Mouse (Mus musculus) kidney, embryonic 16.5 days (tissue): Measurements from ENCODE around the gene Rogdi. TPM values are rescaled to one million over a fixed set of nuclear protein-coding genes. Genes with fewer than 3 reads are reported as not detected.

Experiments
- ATAC-seq: fragments of 200-750 bp; cut with Nextera tagmentation; 2 replicates; pipeline ENCODE4 v1.8.0; 2017; ENCODE audit warnings: moderate TSS enrichment; ENCODE audit not compliant: low FRiP score, low TSS enrichment
- H3K27ac ChIP-seq: fragments of 300-500 bp; sonication (generic); 2 replicates; pipeline ENCODE4 v1.5.1; 2014; ENCODE audit warnings: low read length
- H3K27me3 ChIP-seq: fragments of 300-500 bp; sonication (generic); 2 replicates; pipeline ENCODE4 v1.6.1; 2014; ENCODE audit warnings: low read length, control low read depth, mixed read lengths; ENCODE audit not compliant: insufficient read depth
- H3K36me3 ChIP-seq: fragments of 300-500 bp; sonication (generic); 2 replicates; pipeline ENCODE4 v1.6.1; 2014; ENCODE audit warnings: low read length, control low read depth, mixed read lengths; ENCODE audit not compliant: insufficient read depth
- H3K4me1 ChIP-seq: fragments of 300-500 bp; sonication (generic); 2 replicates; pipeline ENCODE4 v1.6.1; 2014; ENCODE audit warnings: low read length, control low read depth, mixed read lengths; ENCODE audit not compliant: insufficient read depth
- H3K4me2 ChIP-seq: fragments of 300-500 bp; sonication (generic); replicated peaks from 2 replicates; pipeline ENCODE4 v1.6.1; 2014; ENCODE audit warnings: low read depth, low read length
- H3K4me3 ChIP-seq: fragments of 300-500 bp; sonication (generic); 2 replicates; pipeline ENCODE4 v1.5.1; 2014; ENCODE audit warnings: mild to moderate bottlenecking, low read length
- H3K9ac ChIP-seq: fragments of 300-500 bp; sonication (generic); replicated peaks from 2 replicates; pipeline ENCODE4 v1.6.1; 2014; ENCODE audit warnings: low read length
- H3K9me3 ChIP-seq: fragments of 300-500 bp; sonication (generic); 2 replicates; pipeline ENCODE4 v1.6.1; 2016; ENCODE audit warnings: low read length, control low read depth
- WGBS: fragments of 180-500 bp; shearing (Covaris S2); extraction: QIAGEN DNeasy Blood & Tissue Kit; methylation state at CpG from one replicate; pipeline ENCODE4 v1.1.7; 2014; 5-methylcytosine and 5-hydroxymethylcytosine counted together
- polyA plus RNA-seq: library from polyadenylated mRNA; unstranded; fragments of >200 nt; fragmentation: Nextera tagmentation; extraction: Ambion mirVana; gene quantifications from 2 replicates; pipeline ENCODE4 v1.2.1, GENCODE M21; 2015

Rogdi gene
- polyA plus RNA-seq, 1 experiment from 2014 or later = 117 TPM

- Histone ChIP-seq H3K27ac (no peak overlapping the region), H3K36me3 (peaks cover 89% of the 10 kb centered on the region), H3K9ac (no peak overlapping the region), H3K4me3 (no peak overlapping the region), H3K9me3 (no peaks in the 10 kb centered on the region), H3K4me2 (no peak overlapping the region), H3K27me3 (no peaks in the 10 kb centered on the region), H3K4me1 (no peaks in the 10 kb centered on the region)
- ATAC-seq = no peak
- 95% methylated on average over 3 of the region's 3 CpGs for WGBS
These were observed 10.7 kb upstream of the Rogdi start for GRCm38 (mm10) chr16:5024021-5024420.

GRCm38 (mm10) chr16:5014578-5014977 is 1.2 kb upstream of the Rogdi start:
- no peak for ATAC-seq
- Histone ChIP-seq H3K4me2 (no peak overlapping the region), H3K9me3 (no peaks in the 10 kb centered on the region), H3K27me3 (no peaks in the 10 kb centered on the region), H3K4me1 (peaks cover 13% of the 10 kb centered on the region), H3K27ac (no peak overlapping the region), H3K4me3 (no peak overlapping the region), H3K36me3 (peaks cover 45% of the 10 kb centered on the region), H3K9ac (no peak overlapping the region)
- WGBS = 85% methylated on average over 4 of the region's 4 CpGs

GRCm38 (mm10) chr16:5012036-5013005 is 1.0 kb downstream of the Rogdi start:
- peak overlapping the region; percentile 75 for H3K9ac ChIP-seq
- ATAC-seq = peak; percentile 33; the same call in 1 of the 2 replicates
- 41% methylated on average over 13 of the region's 13 CpGs for WGBS

GRCm38 (mm10) chr16:5011285-5011684 is 2.1 kb downstream of the Rogdi start:
- no peak overlapping the region for H3K4me2 ChIP-seq
- no peak overlapping the region for H3K4me3 ChIP-seq
- H3K36me3 ChIP-seq = peaks cover 18% of the 10 kb centered on the region
- H3K9ac ChIP-seq = no peak overlapping the region
- H3K27me3 ChIP-seq = no peaks in the 10 kb centered on the region
- no peak for ATAC-seq
- 89% methylated on average over 7 of the region's 7 CpGs for WGBS
- H3K9me3 ChIP-seq = no peaks in the 10 kb centered on the region
- H3K27ac ChIP-seq = no peak overlapping the region
- peaks cover 13% of the 10 kb centered on the region for H3K4me1 ChIP-seq

More at GRCm38 (mm10) chr16:5012036-5013005, 1.0 kb downstream of the Rogdi start:
- H3K27ac ChIP-seq = peak overlapping the region; percentile 78
- peaks cover 28% of the 10 kb centered on the region for H3K36me3 ChIP-seq
- no peaks in the 10 kb centered on the region for H3K9me3 ChIP-seq
- no peaks in the 10 kb centered on the region for H3K27me3 ChIP-seq
- H3K4me1 ChIP-seq = peaks cover 13% of the 10 kb centered on the region
- peak overlapping the region; percentile 78 for H3K4me3 ChIP-seq
- H3K4me2 ChIP-seq = peak overlapping the region; percentile 90

GRCm38 (mm10) chr16:5010371-5010935 is 2.9 kb downstream of the Rogdi start:
- H3K4me1 ChIP-seq = peaks cover 13% of the 10 kb centered on the region
- no peak overlapping the region for H3K4me3 ChIP-seq
- peaks cover 12% of the 10 kb centered on the region for H3K36me3 ChIP-seq
- ATAC-seq = no peak
- H3K27me3 ChIP-seq = no peaks in the 10 kb centered on the region
- no peak overlapping the region for H3K27ac ChIP-seq
- 89% methylated on average over 10 of the region's 10 CpGs for WGBS
- H3K9ac ChIP-seq = no peak overlapping the region
- H3K4me2 ChIP-seq = no peak overlapping the region
- H3K9me3 ChIP-seq = no peaks in the 10 kb centered on the region

- Histone ChIP-seq H3K27ac (no peak overlapping the region), H3K27me3 (no peaks in the 10 kb centered on the region), H3K9ac (0 out of 2 replicates have a peak overlapping the region, but pooled peaks have one; percentile 5), H3K4me1 (peaks cover 13% of the 10 kb centered on the region), H3K4me3 (no peak overlapping the region; the same call in 1 of the 2 replicates), H3K4me2 (peak overlapping the region; percentile 34), H3K9me3 (no peaks in the 10 kb centered on the region), H3K36me3 (0 out of 2 replicates have a peak, but pooled peaks cover 7% of the 10 kb centered on the region)
- no peak for ATAC-seq
- WGBS = 82% methylated on average over 12 of the region's 12 CpGs
These were observed 5.3 kb downstream of the Rogdi start for GRCm38 (mm10) chr16:5008076-5008475.

GRCm38 (mm10) chr16:5007492-5007891 is 5.9 kb downstream of the Rogdi start:
- peak overlapping the region; percentile 34 for H3K4me2 ChIP-seq
- H3K9me3 ChIP-seq = no peaks in the 10 kb centered on the region
- H3K4me3 ChIP-seq = peak overlapping the region; percentile 14; the same call in 1 of the 2 replicates
- 0 out of 2 replicates have a peak, but pooled peaks cover 7% of the 10 kb centered on the region for H3K36me3 ChIP-seq
- 50% methylated on average over 6 of the region's 6 CpGs for WGBS
- no peaks in the 10 kb centered on the region for H3K27me3 ChIP-seq
- no peak overlapping the region for H3K27ac ChIP-seq
- ATAC-seq = 0 out of 2 replicates have a peak, but pooled peaks have one; percentile 20
- peaks cover 8% of the 10 kb centered on the region for H3K4me1 ChIP-seq
- peak overlapping the region; percentile 5; the same call in 1 of the 2 replicates for H3K9ac ChIP-seq

- Histone ChIP-seq H3K27ac (no peak within 1 kb of the TSS), H3K4me2 (peak within 1 kb of the TSS; percentile 34), H3K27me3 (no peaks in the 10 kb centered on the region), H3K4me1 (peaks cover 4% of the 10 kb centered on the region), H3K36me3 (0 out of 2 replicates have a peak, but pooled peaks cover 7% of the 10 kb centered on the region), H3K9ac (peak within 1 kb of the TSS; percentile 5; the same call in 1 of the 2 replicates), H3K9me3 (no peaks in the 10 kb centered on the region), H3K4me3 (peak within 1 kb of the TSS; percentile 14; the same call in 1 of the 2 replicates)
- WGBS = 42% methylated on average over 5 of the region's 5 CpGs
- peak; percentile 68 for ATAC-seq
These were observed 6.3 kb downstream of the Rogdi start, which contains the start of gene Smim22 for GRCm38 (mm10) chr16:5007067-5007466. Gene Smim22 (plus strand): TSS chr16:5007288.

GRCm38 (mm10) chr16:5000611-5001010 is 12.7 kb downstream of the Rogdi start:
- WGBS = 71% methylated on average over 3 of the region's 3 CpGs
- Histone ChIP-seq H3K9ac (no peak overlapping the region), H3K36me3 (no peaks in the 10 kb centered on the region), H3K4me2 (no peak overlapping the region), H3K4me3 (no peak overlapping the region), H3K9me3 (no peaks in the 10 kb centered on the region), H3K4me1 (0 out of 2 replicates have a peak, but pooled peaks cover 2% of the 10 kb centered on the region), H3K27ac (no peak overlapping the region), H3K27me3 (no peaks in the 10 kb centered on the region)
- ATAC-seq = no peak
